Mouse (Mus musculus) kidney, adult 2 months (tissue): Measurements from ENCODE around the gene Olfr1535.

Experiments
- CTCF ChIP-seq: fragments of 200-500 bp; conservative IDR thresholded peaks from 2 replicates; pipeline ENCODE4 v1.5.1; 2011; ENCODE audit warnings: low read depth, mild to moderate bottlenecking, control low read depth, low read length, moderate library complexity, mixed read lengths; ENCODE audit not compliant: insufficient read depth, insufficient read length
- POLR2A ChIP-seq: fragments of 200-500 bp; IDR thresholded peaks from one replicate; pipeline ENCODE4 v1.6.1; 2011; ENCODE audit warnings: low read depth, low read length, control low read depth

- TF ChIP-seq POLR2A: no peak
- no peak for TF ChIP-seq CTCF
Measured at GRCm38 (mm10) chr13:21530136-21530535, 29.6 kb downstream of the Olfr1535 start.
